Mouse (Mus musculus): ENCODE data around the gene Erc2. TPM values are rescaled to one million over a fixed set of nuclear protein-coding genes. Genes with fewer than 3 reads are reported as not detected.

Gene Erc2
- polyA plus RNA-seq, 1 experiment from 2014 or later = 36.0 TPM

DNA sequence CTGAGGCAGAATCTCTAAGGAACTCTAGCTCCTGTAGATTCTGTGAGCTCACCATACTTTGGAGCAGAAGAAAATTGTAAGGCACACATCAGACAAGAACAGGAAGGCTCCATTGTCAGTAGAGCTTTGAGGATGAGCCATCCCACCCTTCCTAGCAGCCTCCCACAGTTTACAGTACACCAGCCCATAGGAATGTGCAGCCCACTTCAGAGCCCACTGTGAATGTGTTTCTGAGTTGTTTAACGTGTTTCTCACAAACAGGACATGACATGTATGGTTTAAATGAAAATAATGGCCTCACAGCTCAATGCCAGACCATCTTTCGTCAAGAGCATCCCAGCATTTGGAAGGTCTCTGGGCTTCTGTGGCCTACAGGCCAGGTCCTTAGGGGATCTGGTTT, 549.1 kb downstream of the Erc2 start:
- H3K9me3 ChIP-seq = no peaks in the 10 kb centered on the region
- 81% methylated on average over 2 of the region's 2 CpGs for WGBS
- ATAC-seq (ENCODE audit: low FRiP score, low read depth) = no peak

GRCm38 (mm10) chr14:28173736-28174135, 551.5 kb downstream of the Erc2 start:
- H3K4me2 ChIP-seq (replicated peaks) = no peak overlapping the region
- H3K27ac ChIP-seq (replicated peaks) = no peak overlapping the region
- ATAC-seq (ENCODE audit: low FRiP score, low read depth) = no peak
- no peaks in the 10 kb centered on the region for H3K27me3 ChIP-seq
- H3K9me3 ChIP-seq = no peaks in the 10 kb centered on the region
- H3K4me1 ChIP-seq = no peaks in the 10 kb centered on the region
- H3K36me3 ChIP-seq = no peaks in the 10 kb centered on the region
- WGBS = 91% methylated on average over 4 of the region's 4 CpGs
- H3K9ac ChIP-seq (replicated peaks) = no peak overlapping the region
- H3K4me3 ChIP-seq = no peak overlapping the region

More for the DNA sequence above, 549.1 kb downstream of the Erc2 start:
- no peak overlapping the region for H3K4me3 ChIP-seq
- H3K4me1 ChIP-seq = no peaks in the 10 kb centered on the region
- H3K27ac ChIP-seq (replicated peaks) = no peak overlapping the region
- H3K4me2 ChIP-seq (replicated peaks) = no peak overlapping the region
- 0 out of 2 replicates have a peak, but pooled peaks cover 4% of the 10 kb centered on the region for H3K27me3 ChIP-seq
- no peak overlapping the region for H3K9ac ChIP-seq (replicated peaks)
- no peaks in the 10 kb centered on the region for H3K36me3 ChIP-seq

- no peak overlapping the region for H3K27ac ChIP-seq (replicated peaks)
- H3K4me3 ChIP-seq = no peak overlapping the region
- WGBS = 17% methylated on average over 4 of the region's 4 CpGs
- no peaks in the 10 kb centered on the region for H3K9me3 ChIP-seq
- ATAC-seq (ENCODE audit: low FRiP score, low read depth) = no peak
- H3K27me3 ChIP-seq = no peaks in the 10 kb centered on the region
- no peak overlapping the region for H3K4me2 ChIP-seq (replicated peaks)
- H3K36me3 ChIP-seq = no peaks in the 10 kb centered on the region
- H3K4me1 ChIP-seq = peaks cover 3% of the 10 kb centered on the region; the same call in 1 of the 2 replicates
- H3K9ac ChIP-seq (replicated peaks) = no peak overlapping the region
Measured at GRCm38 (mm10) chr14:28181070-28181825, 559.0 kb downstream of the Erc2 start.

GRCm38 (mm10) chr14:28192711-28193364, 570.6 kb downstream of the Erc2 start:
- no peaks in the 10 kb centered on the region for H3K36me3 ChIP-seq
- no peak overlapping the region for H3K4me3 ChIP-seq
- WGBS = 76% methylated on average over 8 of the region's 8 CpGs
- no peaks in the 10 kb centered on the region for H3K4me1 ChIP-seq
- H3K9ac ChIP-seq (replicated peaks) = no peak overlapping the region
- no peak for ATAC-seq (ENCODE audit: low FRiP score, low read depth)
- no peaks in the 10 kb centered on the region for H3K27me3 ChIP-seq
- H3K27ac ChIP-seq (replicated peaks) = no peak overlapping the region
- H3K4me2 ChIP-seq (replicated peaks) = no peak overlapping the region
- no peaks in the 10 kb centered on the region for H3K9me3 ChIP-seq

DNA sequence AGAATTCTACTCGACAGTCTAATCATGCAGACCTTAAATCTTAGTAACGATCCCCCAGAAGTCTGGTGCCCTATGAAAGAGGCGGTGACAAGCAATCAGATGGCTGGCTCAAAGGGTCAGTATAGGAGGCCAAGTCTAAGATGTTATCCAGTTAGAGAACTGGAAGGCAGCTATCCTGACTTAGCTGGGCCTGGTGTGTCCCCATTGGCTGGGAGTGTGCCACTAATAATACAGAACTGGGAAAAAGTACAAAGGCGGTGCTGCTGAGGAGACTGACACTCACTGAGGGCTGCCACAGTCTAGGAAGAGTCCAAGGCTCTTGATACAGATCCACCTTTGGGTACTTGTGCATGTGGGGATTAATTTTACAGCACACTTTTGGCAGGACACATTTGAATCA, 581.6 kb downstream of the Erc2 start:
- ATAC-seq (ENCODE audit: low FRiP score, low read depth) = no peak
- no peak overlapping the region for H3K4me2 ChIP-seq (replicated peaks)
- no peak overlapping the region for H3K9ac ChIP-seq (replicated peaks)
- WGBS = 87% methylated on average over 4 of the region's 4 CpGs
- no peak overlapping the region for H3K27ac ChIP-seq (replicated peaks)
- H3K27me3 ChIP-seq = no peaks in the 10 kb centered on the region
- no peaks in the 10 kb centered on the region for H3K9me3 ChIP-seq
- no peaks in the 10 kb centered on the region for H3K4me1 ChIP-seq
- no peaks in the 10 kb centered on the region for H3K36me3 ChIP-seq
- H3K4me3 ChIP-seq = no peak overlapping the region

DNA sequence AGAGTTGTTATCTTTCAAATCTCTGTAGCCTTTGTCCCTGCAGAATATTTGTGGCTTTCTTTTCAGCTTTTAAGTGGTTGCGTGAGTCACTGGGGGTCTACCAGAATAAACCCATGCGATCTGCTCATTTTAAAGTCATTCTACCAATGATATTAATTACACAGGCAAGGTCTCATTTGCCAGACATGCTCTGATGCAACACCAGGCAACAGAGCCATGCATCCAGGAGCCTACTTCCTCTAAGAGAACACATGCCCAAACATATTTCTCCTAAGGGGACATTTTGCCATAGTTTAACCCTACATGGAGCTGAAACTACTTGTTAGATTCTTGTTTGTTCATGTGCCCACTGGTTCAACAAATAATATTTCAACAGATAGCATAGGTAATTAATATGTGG, 584.1 kb downstream of the Erc2 start:
- Histone ChIP-seq H3K9me3 (no peaks in the 10 kb centered on the region), H3K27ac (replicated peaks) (no peak overlapping the region), H3K4me2 (replicated peaks) (no peak overlapping the region), H3K4me1 (no peaks in the 10 kb centered on the region), H3K36me3 (no peaks in the 10 kb centered on the region), H3K27me3 (no peaks in the 10 kb centered on the region), H3K4me3 (no peak overlapping the region), H3K9ac (replicated peaks) (no peak overlapping the region)
- no peak for ATAC-seq (ENCODE audit: low FRiP score, low read depth)
- WGBS = 94% methylated on average over 2 of the region's 2 CpGs

GRCm38 (mm10) chr14:28225550-28225949, 603.3 kb downstream of the Erc2 start:
- WGBS = 92% methylated on average over 6 of the region's 6 CpGs
- Histone ChIP-seq H3K9ac (replicated peaks) (no peak overlapping the region), H3K36me3 (no peaks in the 10 kb centered on the region), H3K4me3 (no peak overlapping the region), H3K27me3 (no peaks in the 10 kb centered on the region), H3K4me1 (no peaks in the 10 kb centered on the region), H3K27ac (replicated peaks) (no peak overlapping the region), H3K4me2 (replicated peaks) (no peak overlapping the region), H3K9me3 (no peaks in the 10 kb centered on the region)
- ATAC-seq (ENCODE audit: low FRiP score, low read depth) = no peak

DNA sequence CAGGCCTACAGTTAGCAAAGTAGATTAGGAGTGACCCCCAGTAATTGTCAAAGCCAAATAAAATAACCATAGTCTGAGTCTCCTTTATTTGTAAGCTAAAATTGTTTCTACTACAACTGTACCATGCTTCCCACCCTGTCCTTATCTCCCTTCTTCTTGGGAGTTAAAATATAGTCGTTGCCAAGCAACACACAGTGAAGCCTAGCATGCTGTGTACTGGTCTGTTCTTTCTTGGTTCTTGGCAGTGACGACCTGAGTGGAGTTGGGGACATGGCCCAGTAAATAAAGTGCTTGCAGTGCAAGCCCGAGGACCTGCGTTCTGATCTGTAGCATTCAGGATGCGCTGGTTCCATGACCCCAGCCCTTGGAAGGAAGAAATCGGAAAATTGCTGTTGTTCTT, 608.3 kb downstream of the Erc2 start:
- Histone ChIP-seq H3K36me3 (no peaks in the 10 kb centered on the region), H3K9ac (replicated peaks) (no peak overlapping the region), H3K27me3 (no peaks in the 10 kb centered on the region), H3K27ac (replicated peaks) (no peak overlapping the region), H3K4me1 (no peaks in the 10 kb centered on the region), H3K4me3 (no peak overlapping the region), H3K4me2 (replicated peaks) (no peak overlapping the region), H3K9me3 (no peaks in the 10 kb centered on the region)
- no peak for ATAC-seq (ENCODE audit: low FRiP score, low read depth)
- 84% methylated on average over 6 of the region's 6 CpGs for WGBS

DNA sequence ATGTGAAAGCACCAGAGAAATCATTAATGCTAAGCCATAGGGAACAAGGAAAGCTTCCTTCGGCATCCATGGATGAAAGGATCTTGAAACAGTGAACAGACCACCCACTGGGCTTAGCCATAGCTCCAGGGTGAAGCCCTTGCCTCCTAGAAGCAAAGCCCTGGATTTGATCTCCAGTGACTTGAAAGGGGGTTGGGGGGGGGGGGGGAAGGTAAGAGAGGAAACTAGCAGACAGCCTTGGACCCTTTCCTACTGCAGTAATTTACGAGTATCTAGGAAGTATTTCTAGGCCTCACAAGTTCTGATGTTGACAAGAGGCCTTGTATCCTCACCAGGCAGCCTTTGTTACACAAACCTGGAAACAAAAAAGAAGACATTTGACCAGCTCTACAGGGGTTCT, 609.0 kb downstream of the Erc2 start:
- Histone ChIP-seq H3K9me3 (no peaks in the 10 kb centered on the region), H3K27me3 (no peaks in the 10 kb centered on the region), H3K4me3 (no peak overlapping the region), H3K9ac (replicated peaks) (no peak overlapping the region), H3K4me1 (no peaks in the 10 kb centered on the region), H3K27ac (replicated peaks) (no peak overlapping the region), H3K36me3 (no peaks in the 10 kb centered on the region), H3K4me2 (replicated peaks) (no peak overlapping the region)
- WGBS = 20% methylated on average over 2 of the region's 2 CpGs
- ATAC-seq (ENCODE audit: low FRiP score, low read depth) = no peak

DNA sequence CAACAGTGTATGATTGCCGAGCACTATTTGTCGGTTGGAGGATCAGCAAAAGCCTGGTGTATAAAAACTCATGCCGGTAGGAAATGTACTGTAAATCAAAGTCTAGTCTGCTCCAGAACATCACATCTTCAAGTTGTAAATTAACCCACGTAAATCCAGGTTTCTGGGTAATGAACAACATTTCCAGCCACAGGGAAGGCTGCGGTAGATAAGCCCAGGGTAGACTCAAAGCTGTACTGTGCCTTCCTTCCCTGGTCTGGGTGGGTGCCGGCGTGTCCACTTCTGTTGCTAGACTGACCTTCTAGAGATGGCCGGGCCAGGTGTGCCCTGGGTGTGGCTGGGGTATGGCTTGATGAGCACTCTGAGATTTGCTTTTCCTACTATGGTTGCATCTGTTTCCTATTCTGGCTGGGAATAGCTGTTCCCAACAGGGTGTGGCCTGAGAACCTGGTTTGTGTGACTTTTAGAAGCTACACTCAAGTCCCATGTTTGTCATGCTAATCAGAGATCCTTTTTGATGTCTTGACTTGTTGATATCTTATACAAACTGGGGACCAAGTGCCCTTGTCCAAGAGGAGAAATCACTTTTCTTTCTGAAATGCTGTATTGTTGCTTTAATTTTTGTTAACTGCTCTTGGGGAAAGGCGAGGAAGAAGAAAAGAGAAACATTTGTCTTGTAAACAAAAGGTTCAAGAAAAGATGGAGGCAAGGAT, 616.3 kb downstream of the Erc2 start:
- no peaks in the 10 kb centered on the region for H3K4me1 ChIP-seq
- no peak overlapping the region for H3K4me3 ChIP-seq
- H3K27ac ChIP-seq (replicated peaks) = no peak overlapping the region
- WGBS = 92% methylated on average over 9 of the region's 9 CpGs
- no peak for ATAC-seq (ENCODE audit: low FRiP score, low read depth)
- no peak overlapping the region for H3K9ac ChIP-seq (replicated peaks)
- H3K4me2 ChIP-seq (replicated peaks) = no peak overlapping the region
- no peaks in the 10 kb centered on the region for H3K9me3 ChIP-seq
- peaks cover 1% of the 10 kb centered on the region; the same call in 1 of the 2 replicates for H3K27me3 ChIP-seq
- H3K36me3 ChIP-seq = no peaks in the 10 kb centered on the region

DNA sequence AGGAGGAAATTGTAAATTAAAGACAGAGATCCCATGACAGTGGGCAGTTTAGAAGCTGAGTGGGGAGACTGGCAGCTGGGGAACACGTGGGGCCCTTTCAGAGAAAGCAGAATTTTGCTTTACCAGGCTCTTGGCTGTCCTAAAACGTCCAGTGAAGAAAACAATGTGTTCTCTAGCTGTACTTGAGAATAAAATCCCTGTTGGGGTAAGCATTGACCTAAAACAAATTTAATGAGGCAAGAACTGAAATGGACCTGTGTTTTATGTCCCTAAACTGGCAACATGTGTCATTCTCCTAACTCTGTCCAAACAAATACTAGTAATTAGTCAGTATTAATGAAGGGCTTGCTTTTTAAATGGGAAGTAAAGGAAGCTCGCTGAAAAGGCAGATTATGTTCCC, 617.9 kb downstream of the Erc2 start:
- ATAC-seq (ENCODE audit: low FRiP score, low read depth) = no peak
- no peak overlapping the region for H3K9ac ChIP-seq (replicated peaks)
- H3K4me2 ChIP-seq (replicated peaks) = no peak overlapping the region
- H3K27me3 ChIP-seq = peaks cover 3% of the 10 kb centered on the region; the same call in 1 of the 2 replicates
- H3K27ac ChIP-seq (replicated peaks) = no peak overlapping the region
- 38% methylated on average over 3 of the region's 3 CpGs for WGBS
- H3K9me3 ChIP-seq = no peaks in the 10 kb centered on the region
- H3K4me3 ChIP-seq = no peak overlapping the region
- H3K36me3 ChIP-seq = no peaks in the 10 kb centered on the region
- H3K4me1 ChIP-seq = no peaks in the 10 kb centered on the region

DNA sequence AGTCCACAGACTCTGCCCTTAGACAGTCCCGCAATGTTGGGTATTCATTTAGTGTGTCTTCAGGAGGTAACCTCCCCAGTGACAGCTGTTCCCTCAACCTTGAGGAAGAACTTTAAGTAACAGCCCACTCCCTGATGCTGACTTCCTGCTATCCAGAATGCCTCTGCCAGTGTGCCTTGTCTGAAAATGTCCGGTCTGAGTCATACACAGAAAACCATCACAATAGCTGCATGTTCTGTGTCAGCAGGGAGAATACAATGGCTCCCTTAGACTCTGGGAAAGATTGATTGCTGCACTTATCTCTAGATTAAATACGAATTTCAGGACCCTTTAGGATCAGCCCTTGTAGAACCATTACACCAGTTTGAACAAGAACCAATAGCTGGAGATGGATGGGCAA, 620.5 kb downstream of the Erc2 start:
- no peak for ATAC-seq (ENCODE audit: low FRiP score, low read depth)
- no peak overlapping the region for H3K9ac ChIP-seq (replicated peaks)
- H3K4me1 ChIP-seq = no peaks in the 10 kb centered on the region
- H3K4me2 ChIP-seq (replicated peaks) = no peak overlapping the region
- H3K36me3 ChIP-seq = no peaks in the 10 kb centered on the region
- 68% methylated on average over 3 of the region's 3 CpGs for WGBS
- H3K9me3 ChIP-seq = no peaks in the 10 kb centered on the region
- no peak overlapping the region for H3K4me3 ChIP-seq
- no peak overlapping the region for H3K27ac ChIP-seq (replicated peaks)
- H3K27me3 ChIP-seq = peaks cover 3% of the 10 kb centered on the region; the same call in 1 of the 2 replicates

All from midbrain, embryonic 12.5 days (tissue).